Mouse (Mus musculus): Measurements from ENCODE around the gene Gm7298. TPM values are rescaled to one million over a fixed set of nuclear protein-coding genes. Genes with fewer than 3 reads are reported as not detected.
"Not testable (repeated sequence)": the region's sequence is repeated elsewhere in the genome, so short reads cannot be mapped to it uniquely, and the experiment has no call there.

Gene Gm7298
- not detected in 2 replicates for polyA plus RNA-seq (2014; fragmentation: Nextera tagmentation; extraction: Ambion mirVana)

- no peak within 1 kb of the TSS for H3K27ac ChIP-seq (ENCODE audit: low read depth, low read length)
- no peak for ATAC-seq (replicated peaks; ENCODE audit: insufficient number of reproducible peaks, low FRiP score, low TSS enrichment)
- WGBS (ENCODE audit: insufficient replicate concordance): 66% methylated on average over 3 of the region's 3 CpGs
- H3K9me3 ChIP-seq (replicated peaks; ENCODE audit: control insufficient read depth, low read length): no peaks in the 10 kb centered on the region
- H3K9ac ChIP-seq (ENCODE audit: low read depth, low read length): no peak within 1 kb of the TSS
- H3K4me1 ChIP-seq (ENCODE audit: control insufficient read depth, insufficient read depth, low read length): no peaks in the 10 kb centered on the region
- H3K4me2 ChIP-seq: no peak within 1 kb of the TSS
- no peaks in the 10 kb centered on the region for H3K27me3 ChIP-seq (ENCODE audit: control insufficient read depth, insufficient read depth, low read length)
- H3K4me3 ChIP-seq (ENCODE audit: low read depth, low read length): no peak within 1 kb of the TSS
- H3K36me3 ChIP-seq (ENCODE audit: control insufficient read depth, insufficient read depth, low read length): no peaks in the 10 kb centered on the region
These were observed at the start of gene Gm7298 for GRCm38 (mm10) chr6:121732632-121733031. TSS of gene Gm7298 (plus strand) at chr6:121732932.

- WGBS (ENCODE audit: insufficient replicate concordance): 76% methylated on average over 4 of the region's 4 CpGs
- ATAC-seq (replicated peaks; ENCODE audit: insufficient number of reproducible peaks, low FRiP score, low TSS enrichment): no peak
- no peaks in the 10 kb centered on the region for H3K27me3 ChIP-seq (ENCODE audit: control insufficient read depth, insufficient read depth, low read length)
- H3K4me1 ChIP-seq (ENCODE audit: control insufficient read depth, insufficient read depth, low read length): no peaks in the 10 kb centered on the region
- H3K36me3 ChIP-seq (ENCODE audit: control insufficient read depth, insufficient read depth, low read length): no peaks in the 10 kb centered on the region
- no peak overlapping the region for H3K9ac ChIP-seq (ENCODE audit: low read depth, low read length)
- H3K4me3 ChIP-seq (ENCODE audit: low read depth, low read length): no peak overlapping the region
- no peak overlapping the region for H3K27ac ChIP-seq (ENCODE audit: low read depth, low read length)
- no peak overlapping the region for H3K4me2 ChIP-seq
- no peaks in the 10 kb centered on the region for H3K9me3 ChIP-seq (replicated peaks; ENCODE audit: control insufficient read depth, low read length)
These were observed 95.3 kb downstream of the Gm7298 start for GRCm38 (mm10) chr6:121828034-121828433.

GRCm38 (mm10) chr6:121836361-121836760, 103.6 kb downstream of the Gm7298 start:
- Histone ChIP-seq H3K27me3 (ENCODE audit: control insufficient read depth, insufficient read depth, low read length) (no peaks in the 10 kb centered on the region), H3K36me3 (ENCODE audit: control insufficient read depth, insufficient read depth, low read length) (no peaks in the 10 kb centered on the region), H3K9ac (ENCODE audit: low read depth, low read length) (no peak overlapping the region), H3K4me3 (ENCODE audit: low read depth, low read length) (no peak overlapping the region), H3K27ac (ENCODE audit: low read depth, low read length) (no peak overlapping the region), H3K4me2 (no peak overlapping the region), H3K4me1 (ENCODE audit: control insufficient read depth, insufficient read depth, low read length) (no peaks in the 10 kb centered on the region), H3K9me3 (replicated peaks; ENCODE audit: control insufficient read depth, low read length) (no peaks in the 10 kb centered on the region)
- no peak for ATAC-seq (replicated peaks; ENCODE audit: insufficient number of reproducible peaks, low FRiP score, low TSS enrichment)
- 87% methylated on average over 1 of the region's 1 CpGs for WGBS (ENCODE audit: insufficient replicate concordance)

GRCm38 (mm10) chr6:121838271-121838670, 105.5 kb downstream of the Gm7298 start, which contains the start of gene Mug1:
TSS of gene Mug1 (plus strand) at chr6:121838541.
- not testable (repeated sequence) for H3K36me3 ChIP-seq (ENCODE audit: control insufficient read depth, insufficient read depth, low read length); ATAC-seq (replicated peaks; ENCODE audit: insufficient number of reproducible peaks, low FRiP score, low TSS enrichment); H3K27me3 ChIP-seq (ENCODE audit: control insufficient read depth, insufficient read depth, low read length); H3K4me2 ChIP-seq; H3K27ac ChIP-seq (ENCODE audit: low read depth, low read length); H3K4me3 ChIP-seq (ENCODE audit: low read depth, low read length); H3K9me3 ChIP-seq (replicated peaks; ENCODE audit: control insufficient read depth, low read length); H3K9ac ChIP-seq (ENCODE audit: low read depth, low read length); H3K4me1 ChIP-seq (ENCODE audit: control insufficient read depth, insufficient read depth, low read length)
- 80% methylated on average over 4 of the region's 4 CpGs for WGBS (ENCODE audit: insufficient replicate concordance)

Other genes with a start within 250 kb of the Gm7298 start
- 1.2 and 1.3 TPM in 2 replicates for gene A2m, start 97.6 kb upstream of the Gm7298 start, polyA plus RNA-seq (2014; fragmentation: Nextera tagmentation; extraction: Ambion mirVana)
- 0.11 and 0.26 TPM in 2 replicates for gene Mug1, start 105.6 kb downstream of the Gm7298 start, polyA plus RNA-seq (2014; fragmentation: Nextera tagmentation; extraction: Ambion mirVana)

Measured in heart, embryonic 11.5 days (tissue).